16 mouse cellular contexts compared by ENCODE assay signal in genomic region chr15:79066276-79066675, GRCm38 (mm10). TPM values are rescaled to one million over a fixed set of nuclear protein-coding genes. Genes with fewer than 3 reads are reported as not detected.
DNase-seq lines count a peak whose midpoint lies in the region; ATAC-seq and TF ChIP-seq lines count a peak whose summit lies in the region.
"Had no signal": no experiment of that assay in that cellular context is flagged by ENCODE, and none has a peak within 500 bp of the region (broad histone marks: within the 10 kb centered on the region; RNA-seq: fewer than 3 reads in every experiment).

No protein-coding gene starts in this region.

- no peak overlapping the region for H3K27ac ChIP-seq in forebrain, embryonic 14.5 days (ENCODE audit: low read depth, low read length)
- H3K27ac ChIP-seq in forebrain, embryonic 13.5 days = no peak overlapping the region
- peak overlapping the region; percentile 71 for H3K27ac ChIP-seq in testis, adult 2 months (ENCODE audit: control insufficient read depth, insufficient read depth, low read depth, low read length)
- H3K27ac ChIP-seq in hindbrain, embryonic 16.5 days (ENCODE audit: low read depth, low read length) = no peak overlapping the region
- H3K27ac ChIP-seq: heart, adult 2 months; limb, embryonic 13.5 days had no signal

- no peak for ATAC-seq in forebrain, embryonic 14.5 days
- ATAC-seq in forebrain, embryonic 13.5 days = no peak
- no peak for ATAC-seq in hindbrain, embryonic 16.5 days

- peaks cover 2% of the 10 kb centered on the region; the same call in 1 of the 2 replicates for H3K4me1 ChIP-seq in forebrain, embryonic 14.5 days (ENCODE audit: control insufficient read depth, insufficient read depth, low read length)
- peaks cover 14% of the 10 kb centered on the region for H3K4me1 ChIP-seq in forebrain, embryonic 13.5 days
- H3K4me1 ChIP-seq in testis, adult 2 months (ENCODE audit: control insufficient read depth, insufficient read depth, low read length) = peaks cover 18% of the 10 kb centered on the region
- peaks cover 10% of the 10 kb centered on the region for H3K4me1 ChIP-seq in hindbrain, embryonic 16.5 days (ENCODE audit: control insufficient read depth, insufficient read depth, low read depth, low read length)

- no peak overlapping the region for H3K9ac ChIP-seq in forebrain, embryonic 14.5 days (ENCODE audit: low read length)
- H3K9ac ChIP-seq in forebrain, embryonic 13.5 days = no peak overlapping the region
- H3K9ac ChIP-seq in hindbrain, embryonic 16.5 days (ENCODE audit: low read depth, low read length) = no peak overlapping the region
- H3K9ac ChIP-seq: limb, embryonic 13.5 days had no signal

- no peaks in the 10 kb centered on the region for H3K9me3 ChIP-seq in forebrain, embryonic 14.5 days (replicated peaks; ENCODE audit: control insufficient read depth, low read length)
- no peaks in the 10 kb centered on the region for H3K9me3 ChIP-seq in forebrain, embryonic 13.5 days (replicated peaks)
- H3K9me3 ChIP-seq in hindbrain, embryonic 16.5 days (ENCODE audit: control insufficient read depth, low read length) = no peaks in the 10 kb centered on the region
- H3K9me3 ChIP-seq: limb, embryonic 13.5 days had no signal

- no peaks in the 10 kb centered on the region for H3K36me3 ChIP-seq in forebrain, embryonic 14.5 days (ENCODE audit: control insufficient read depth, insufficient read depth, low read length)
- no peaks in the 10 kb centered on the region for H3K36me3 ChIP-seq in forebrain, embryonic 13.5 days (ENCODE audit: poor library complexity, severe bottlenecking)
- H3K36me3 ChIP-seq in testis, adult 2 months (ENCODE audit: control insufficient read depth, insufficient read depth, low read length) = no peaks in the 10 kb centered on the region
- H3K36me3 ChIP-seq in hindbrain, embryonic 16.5 days (ENCODE audit: control insufficient read depth, insufficient read depth, low read length) = no peaks in the 10 kb centered on the region
- H3K36me3 ChIP-seq: limb, embryonic 13.5 days had no signal

- H3K4me2 ChIP-seq in forebrain, embryonic 14.5 days (ENCODE audit: low read length) = no peak overlapping the region
- no peak overlapping the region for H3K4me2 ChIP-seq in forebrain, embryonic 13.5 days
- H3K4me2 ChIP-seq in hindbrain, embryonic 16.5 days (ENCODE audit: low read length) = no peak overlapping the region
- H3K4me2 ChIP-seq: limb, embryonic 13.5 days had no signal

- TF ChIP-seq CTCF in testis, adult 2 months (IDR thresholded peaks at IDR 0.05; ENCODE audit: control insufficient read depth, insufficient read depth, insufficient replicate concordance, low read depth, low read length) = no peak

- no peaks in the 10 kb centered on the region for H3K27me3 ChIP-seq in forebrain, embryonic 14.5 days (replicated peaks; ENCODE audit: control insufficient read depth, insufficient read depth, low read length)
- H3K27me3 ChIP-seq in forebrain, embryonic 13.5 days = peaks cover 3% of the 10 kb centered on the region; the same call in 1 of the 2 replicates
- H3K27me3 ChIP-seq in testis, adult 2 months (ENCODE audit: control insufficient read depth, insufficient read depth, low read length) = no peaks in the 10 kb centered on the region
- H3K27me3 ChIP-seq in hindbrain, embryonic 16.5 days (replicated peaks; ENCODE audit: control insufficient read depth, insufficient read depth, low read length) = no peaks in the 10 kb centered on the region
- H3K27me3 ChIP-seq: limb, embryonic 13.5 days had no signal

- no peak overlapping the region for H3K4me3 ChIP-seq in forebrain, embryonic 14.5 days (ENCODE audit: low read depth, low read length)
- no peak overlapping the region for H3K4me3 ChIP-seq in forebrain, embryonic 13.5 days
- peak overlapping the region; percentile 74 for H3K4me3 ChIP-seq in testis, adult 2 months (ENCODE audit: control insufficient read depth, low read depth, low read length)
- H3K4me3 ChIP-seq in hindbrain, embryonic 16.5 days (ENCODE audit: low read length) = no peak overlapping the region
- H3K4me3 ChIP-seq: erythroblast, embryonic 14.5 days; heart, adult 2 months; limb, embryonic 13.5 days had no signal

- intact Hi-C loops in left cerebral cortex, postnatal 14 days (cut with DNase I) = no loop called here

- peak; percentile 15 for DNase-seq in forebrain, embryonic 14.5 days (ENCODE audit: low spot score)
- no peak for DNase-seq in testis, postnatal 10 days (ENCODE audit: low spot score)
- peak; percentile 40 to 70 for DNase-seq in kidney, postnatal 25 days
- no peak for DNase-seq in frontal cortex, postnatal 10 days (ENCODE audit: low spot score in 2 of 2)
- no peak for DNase-seq in left cerebral cortex, postnatal 14 days (ENCODE audit: low spot score in 2 of 2)
- DNase-seq: cerebellum, postnatal 25 days; heart, adult 2 months; right cerebral cortex, postnatal 25 days had no signal

- 45% methylated on average over 2 of the region's 2 CpGs for WGBS in forebrain, embryonic 14.5 days
- WGBS in forebrain, embryonic 13.5 days = 48% methylated on average over 2 of the region's 2 CpGs
- 58% methylated on average over 2 of the region's 2 CpGs for WGBS in hindbrain, embryonic 16.5 days

- TF ChIP-seq POLR2A in testis, adult 2 months (IDR thresholded peaks at IDR 0.05; ENCODE audit: control insufficient read depth, low read depth, low read length) = 0 out of 2 replicates have a peak, but pooled peaks have one; percentile 24

RNA-seq across cellular contexts. Expression of gene Ankrd54, which starts 3.6 kb away (rescaled TPM):
- polyA plus RNA-seq in forebrain, embryonic 14.5 days (2014; fragmentation: Nextera tagmentation; extraction: Ambion mirVana) = 51.3 and 53.3 TPM in 2 replicates
- 53.0 and 53.9 TPM in 2 replicates for polyA plus RNA-seq in forebrain, embryonic 13.5 days (2015; fragmentation: Nextera tagmentation; extraction: Ambion mirVana)
- polyA plus RNA-seq in testis, adult 2 months (2012; rRNA removed) = 292 and 336 TPM in 2 replicates
- 10 to 100 TPM; 17.3 to 18.6 TPM for total RNA-seq in left cerebral cortex, postnatal 14 days (2021)
- 50.0 and 54.0 TPM in 2 replicates for polyA plus RNA-seq in hindbrain, embryonic 16.5 days (2015; fragmentation: Nextera tagmentation; extraction: Ambion mirVana)

RNA-seq across cellular contexts. Expression of gene Eif3l, which starts 8.7 kb away (rescaled TPM):
- polyA plus RNA-seq in forebrain, embryonic 14.5 days (2014; fragmentation: Nextera tagmentation; extraction: Ambion mirVana) = 191 and 209 TPM in 2 replicates
- polyA plus RNA-seq in forebrain, embryonic 13.5 days (2015; fragmentation: Nextera tagmentation; extraction: Ambion mirVana) = 207 and 215 TPM in 2 replicates
- 110 and 117 TPM in 2 replicates for polyA plus RNA-seq in testis, adult 2 months (2012; rRNA removed)
- total RNA-seq in left cerebral cortex, postnatal 14 days (2021) = 10 to 100 TPM; 80.6 to 81.3 TPM
- polyA plus RNA-seq in hindbrain, embryonic 16.5 days (2015; fragmentation: Nextera tagmentation; extraction: Ambion mirVana) = 174 and 177 TPM in 2 replicates

RNA-seq across cellular contexts. Expression of gene Galr3, which starts 24.6 kb away (rescaled TPM):
- not detected in 2 replicates for polyA plus RNA-seq in forebrain, embryonic 14.5 days (2014; fragmentation: Nextera tagmentation; extraction: Ambion mirVana)
- polyA plus RNA-seq in forebrain, embryonic 13.5 days (2015; fragmentation: Nextera tagmentation; extraction: Ambion mirVana) = not detected in 2 replicates
- polyA plus RNA-seq in testis, adult 2 months (2012; rRNA removed) = not detected in 2 replicates
- under 1 TPM in 1 of 2 experiments, not detected in 1; 0.44 TPM for total RNA-seq in left cerebral cortex, postnatal 14 days (2021)
- polyA plus RNA-seq in hindbrain, embryonic 16.5 days (2015; fragmentation: Nextera tagmentation; extraction: Ambion mirVana) = 0.14 TPM in 1 of 2 replicates, not detected in the other
- total RNA-seq: heart, adult 2 months; heart, postnatal 25 days had no signal
- polyA plus RNA-seq: C2C12; erythroblast, embryonic 14.5 days; heart, adult 2 months; limb, embryonic 13.5 days; neural tube, embryonic 14.5 days had no signal

RNA-seq across cellular contexts. Expression of gene H1f0, which starts 38.0 kb away (rescaled TPM):
- polyA plus RNA-seq in forebrain, embryonic 14.5 days (2014; fragmentation: Nextera tagmentation; extraction: Ambion mirVana) = 155 and 238 TPM in 2 replicates
- 546 and 569 TPM in 2 replicates for polyA plus RNA-seq in forebrain, embryonic 13.5 days (2015; fragmentation: Nextera tagmentation; extraction: Ambion mirVana)
- 9.7 and 11.5 TPM in 2 replicates for polyA plus RNA-seq in testis, adult 2 months (2012; rRNA removed)
- total RNA-seq in left cerebral cortex, postnatal 14 days (2021) = 10 to 100 TPM; 73.5 to 88.2 TPM
- 200 and 206 TPM in 2 replicates for polyA plus RNA-seq in hindbrain, embryonic 16.5 days (2015; fragmentation: Nextera tagmentation; extraction: Ambion mirVana)

RNA-seq across cellular contexts. Expression of gene Micall1, which starts 42.4 kb away (rescaled TPM):
- 5.7 and 6.3 TPM in 2 replicates for polyA plus RNA-seq in forebrain, embryonic 14.5 days (2014; fragmentation: Nextera tagmentation; extraction: Ambion mirVana)
- 5.4 and 6.5 TPM in 2 replicates for polyA plus RNA-seq in forebrain, embryonic 13.5 days (2015; fragmentation: Nextera tagmentation; extraction: Ambion mirVana)
- polyA plus RNA-seq in testis, adult 2 months (2012; rRNA removed) = 75.8 and 85.0 TPM in 2 replicates
- total RNA-seq in left cerebral cortex, postnatal 14 days (2021) = 10 to 100 TPM; 22.1 to 27.8 TPM
- 11.6 and 13.9 TPM in 2 replicates for polyA plus RNA-seq in hindbrain, embryonic 16.5 days (2015; fragmentation: Nextera tagmentation; extraction: Ambion mirVana)

Comparison
In these comparisons a context has a peak if more than half of its experiments do, and no peak if none do; other contexts are left out.
1. DNase-seq: peak in forebrain, embryonic 14.5 days (single experiment) and kidney, postnatal 25 days (2 of 2); none in testis, postnatal 10 days (single experiment), frontal cortex, postnatal 10 days (0 of 2) and left cerebral cortex, postnatal 14 days (0 of 2).